Mouse (Mus musculus) kidney, postnatal 10 days (tissue): ENCODE measurements at regions not wholly inside any gene's neighbourhood (a gene's known extent, or its start where the extent isn't known, plus 50 kb on each side); places are given as distances from the start of the nearest gene placed in this dataset.

Source experiments
- DNase-seq: peaks from one replicate; pipeline ENCODE4 v3.0.0; 2021; ENCODE audit warnings: mixed read lengths

GRCm38 (mm10) chr11:24843839-24844738, 766.2 kb downstream of the Bcl11a start:
- peak; percentile 7 for DNase-seq

- no peak for DNase-seq
Measured at GRCm38 (mm10) chr11:24856991-24857390, 779.1 kb downstream of the Bcl11a start.

- no peak for DNase-seq
Measured at GRCm38 (mm10) chr11:24864637-24865036, 786.8 kb downstream of the Bcl11a start.

- no peak for DNase-seq
Measured at GRCm38 (mm10) chr11:24865067-24865796, 787.4 kb downstream of the Bcl11a start.
